Mouse (Mus musculus): ENCODE results near the gene Gnat3. TPM values are rescaled to one million over a fixed set of nuclear protein-coding genes. Genes with fewer than 3 reads are reported as not detected.
"Not testable (repeated sequence)": the region's sequence is repeated elsewhere in the genome, so short reads cannot be mapped to it uniquely, and the experiment has no call there.

Gnat3 gene
- polyA plus RNA-seq (2017; shearing (Covaris generic)): not detected

DNA sequence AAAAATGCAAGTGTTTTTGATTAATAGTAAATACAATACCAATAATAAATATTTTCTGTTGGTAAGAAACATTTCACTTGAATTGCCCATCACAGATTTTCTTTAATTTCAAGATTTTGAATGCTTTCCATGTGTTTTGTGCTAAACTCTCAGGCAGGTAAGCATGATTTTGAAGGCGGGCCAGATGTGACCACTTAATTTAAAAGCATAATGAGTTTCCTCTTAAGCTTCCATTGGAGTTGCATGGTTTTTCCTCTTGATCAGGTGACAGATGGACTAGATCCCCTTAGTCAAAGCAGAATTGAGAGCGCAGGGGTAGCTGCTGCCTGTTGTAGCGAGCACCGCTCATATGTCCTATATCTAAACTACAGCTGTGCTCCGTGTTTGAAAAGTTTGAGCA, at the start of gene Gnat3:
Gene Gnat3 (plus strand): TSS at position 301 of the 400 bp plus-strand sequence.
- no peak for ATAC-seq

DNA sequence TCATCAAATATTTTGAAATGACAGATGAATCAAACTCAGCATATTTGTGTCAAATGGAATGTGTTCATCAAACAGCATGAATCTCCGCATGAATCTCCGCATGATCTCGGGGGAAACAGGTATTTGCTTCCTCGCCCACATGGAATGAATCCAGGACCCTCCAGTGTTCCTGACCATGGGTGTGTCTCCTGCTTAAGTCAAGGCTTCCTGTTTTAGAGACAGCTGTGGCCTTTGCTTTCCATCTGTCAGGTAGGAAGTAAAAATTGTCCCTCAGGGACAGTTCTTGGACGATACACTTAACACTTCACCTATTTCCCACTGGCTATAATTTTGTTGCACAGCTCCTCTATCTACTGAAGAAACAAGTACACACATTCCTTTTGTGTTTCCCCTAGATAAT, 43.4 kb upstream of the Gnat3 start:
- no peak for ATAC-seq

DNA sequence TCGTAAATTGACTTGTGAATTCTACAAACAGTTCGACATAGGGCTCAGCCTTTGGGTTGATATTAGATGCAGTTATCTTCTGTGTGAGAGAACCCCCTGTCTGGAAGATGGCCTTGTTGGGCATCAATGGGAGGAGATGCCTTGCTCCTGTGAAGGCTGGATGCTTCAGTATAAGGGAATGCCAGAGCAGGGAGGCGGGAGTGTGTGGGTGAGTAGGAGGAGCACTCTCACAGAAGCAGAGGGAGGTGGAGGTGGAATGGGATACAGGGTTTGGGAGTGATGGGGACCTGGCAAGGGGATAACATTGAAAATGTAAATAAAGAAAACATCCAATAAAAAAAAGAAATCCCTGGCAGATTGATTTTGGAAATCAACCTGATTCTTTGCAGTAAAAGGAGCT, 38.7 kb upstream of the Gnat3 start:
- no peak for ATAC-seq

DNA sequence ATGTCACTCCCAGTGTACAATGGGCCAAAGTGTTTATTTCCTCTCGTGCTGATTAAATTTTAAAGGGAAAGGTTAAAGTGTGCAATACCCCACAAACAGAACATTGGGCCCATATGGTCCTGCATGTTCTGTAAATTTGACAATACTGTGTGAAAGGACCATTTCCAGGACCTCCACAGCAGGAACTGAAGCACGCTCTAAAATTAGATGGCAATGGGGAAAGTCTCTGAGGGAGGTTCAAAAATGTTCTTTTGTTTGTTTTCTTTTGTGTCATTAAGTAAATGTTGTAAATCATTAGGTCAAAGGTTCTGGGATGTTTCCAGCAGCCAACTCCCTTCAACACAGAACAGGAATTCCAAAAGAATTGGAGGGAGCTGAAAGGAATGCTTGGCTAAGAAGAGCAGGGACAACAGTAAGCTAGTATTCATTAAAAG, 38.2 kb upstream of the Gnat3 start:
- ATAC-seq: no peak

DNA sequence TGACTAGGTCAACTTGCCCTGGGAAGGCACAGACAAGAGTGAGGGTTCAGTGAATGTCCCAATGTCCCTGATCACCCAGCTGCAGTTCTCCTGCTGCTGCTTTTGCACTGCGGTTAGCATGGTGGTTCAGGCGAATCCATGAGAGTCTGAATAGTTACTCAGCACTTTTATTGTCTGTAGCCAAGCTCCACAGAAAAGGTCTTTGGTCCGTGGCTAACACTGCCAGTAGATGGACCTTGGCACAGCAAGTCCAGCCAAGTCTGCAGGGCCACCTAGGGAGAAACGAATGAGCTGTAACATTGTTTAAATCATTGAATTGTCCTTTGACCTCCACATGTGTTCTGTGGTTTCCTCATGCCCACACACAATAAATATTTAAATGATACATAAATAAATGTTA, 33.9 kb upstream of the Gnat3 start:
- no peak for ATAC-seq

DNA sequence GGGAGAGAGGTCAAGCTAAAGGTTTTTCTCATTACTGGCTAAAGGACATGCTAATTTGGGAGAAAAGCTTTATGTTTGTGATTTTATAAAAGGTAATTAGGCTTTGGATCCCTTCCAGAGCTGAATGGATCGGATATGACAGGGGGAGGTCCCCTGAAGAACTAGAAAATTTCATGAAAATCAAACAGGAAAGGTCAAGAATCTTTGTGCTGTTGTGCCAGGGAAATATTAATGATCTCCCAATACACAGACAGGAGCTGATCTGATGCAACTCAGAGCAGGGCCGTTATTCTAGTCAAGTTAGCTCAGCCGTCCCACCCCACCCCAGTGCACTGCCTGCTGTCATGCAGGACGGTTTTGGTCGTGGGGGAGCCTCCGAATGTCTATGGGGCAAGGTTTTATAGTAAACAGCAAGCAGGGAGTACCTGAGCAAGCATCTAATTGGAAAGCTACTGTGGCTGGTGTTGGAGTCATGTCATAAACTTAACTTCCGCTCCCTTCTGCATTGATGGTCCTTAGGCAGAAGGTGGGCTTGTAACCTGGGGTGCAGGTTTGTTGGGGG, 33.3 kb upstream of the Gnat3 start:
- no peak for ATAC-seq

DNA sequence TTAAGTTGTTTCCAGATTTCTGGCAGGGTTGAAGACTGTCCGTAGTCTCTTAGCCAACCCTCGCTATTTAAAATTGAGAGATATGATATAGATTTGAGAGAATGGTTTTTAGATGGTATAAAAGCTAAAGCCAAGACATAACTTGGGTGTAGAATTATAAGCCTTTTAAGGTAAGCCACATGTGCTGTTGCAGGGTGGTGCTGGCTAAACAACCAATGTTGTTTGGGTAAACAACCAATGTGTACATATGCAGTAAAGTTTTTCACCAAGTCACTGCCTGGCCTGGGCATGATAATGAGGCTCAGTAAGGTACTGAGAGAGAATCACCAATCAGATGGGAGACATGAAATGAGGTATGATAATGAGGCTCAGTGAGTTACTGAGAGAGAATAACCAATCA, 30.8 kb upstream of the Gnat3 start:
- ATAC-seq: not testable (repeated sequence)

DNA sequence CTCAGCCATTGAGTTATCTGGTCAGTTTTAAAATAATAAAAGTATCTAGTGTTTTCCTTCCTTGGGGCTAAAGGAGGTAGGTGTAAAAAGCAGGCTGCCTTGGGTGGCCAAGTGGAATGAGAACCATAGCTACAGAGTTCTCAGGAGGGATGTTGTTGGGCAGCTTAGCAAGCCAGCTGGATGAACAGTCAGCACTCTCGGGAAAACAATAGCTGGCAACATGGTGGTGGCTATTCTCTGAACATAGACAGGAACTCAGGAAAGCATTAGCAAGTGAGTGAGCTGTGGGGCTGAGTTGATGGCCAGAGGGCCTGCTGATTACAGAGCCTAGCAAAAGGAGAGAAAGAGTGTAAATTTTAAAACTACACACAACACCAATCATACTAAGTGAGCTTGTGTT, 27.8 kb upstream of the Gnat3 start:
- no peak for ATAC-seq

DNA sequence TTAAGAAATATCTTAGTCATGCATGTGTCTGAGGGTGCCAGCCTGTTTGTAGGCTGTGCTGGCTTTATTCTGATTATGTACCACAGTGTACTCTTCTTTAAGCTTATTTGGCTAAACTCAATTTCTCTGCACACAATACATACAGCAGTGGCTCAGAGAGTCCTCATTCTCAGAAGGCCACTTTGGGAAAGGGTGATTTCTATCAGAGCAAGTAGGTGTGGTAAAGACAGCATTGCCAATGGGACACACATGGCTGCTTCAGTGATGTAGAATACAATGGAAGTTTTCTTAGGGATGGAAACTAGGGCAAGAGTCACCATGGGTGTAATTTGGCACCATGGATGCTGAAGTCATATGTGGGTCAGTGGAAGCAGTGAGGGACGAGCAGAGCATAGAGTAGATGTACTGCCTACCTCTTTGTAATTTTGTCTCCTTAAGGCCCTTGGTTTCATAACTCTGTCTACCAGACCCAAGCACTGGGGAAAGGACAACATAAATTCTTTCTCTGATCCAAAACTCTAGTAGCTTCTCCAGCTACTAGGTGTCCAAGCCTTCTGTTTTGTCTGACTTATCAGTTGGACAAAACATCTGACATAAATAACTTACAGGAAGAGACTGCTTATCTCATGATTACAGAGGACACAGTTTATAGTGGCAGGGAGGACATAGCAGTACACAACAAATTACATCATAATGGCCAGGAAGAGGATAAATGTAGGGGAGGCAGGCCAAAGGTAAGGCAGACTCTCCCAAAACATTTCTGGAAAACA, 24.0 kb upstream of the Gnat3 start:
- ATAC-seq: no peak

DNA sequence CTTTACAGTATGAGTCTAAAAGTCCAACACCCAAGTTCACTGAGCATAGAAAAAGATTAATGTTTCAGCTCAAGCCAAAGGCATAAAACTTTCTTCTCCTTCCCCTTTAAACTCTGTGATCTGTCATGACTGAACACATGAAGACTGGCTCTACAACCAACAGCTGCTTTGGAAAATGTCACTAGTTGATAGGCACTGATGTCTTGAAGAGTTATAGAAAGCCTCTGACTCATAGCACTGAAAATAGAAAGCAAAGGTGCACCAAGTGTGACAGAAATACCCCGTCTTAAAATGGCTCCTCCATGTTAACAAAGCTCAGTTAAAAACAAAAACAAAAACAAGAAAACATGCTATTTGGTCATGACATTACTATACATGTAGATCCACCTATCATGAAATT, 5.9 kb upstream of the Gnat3 start:
- ATAC-seq: no peak

DNA sequence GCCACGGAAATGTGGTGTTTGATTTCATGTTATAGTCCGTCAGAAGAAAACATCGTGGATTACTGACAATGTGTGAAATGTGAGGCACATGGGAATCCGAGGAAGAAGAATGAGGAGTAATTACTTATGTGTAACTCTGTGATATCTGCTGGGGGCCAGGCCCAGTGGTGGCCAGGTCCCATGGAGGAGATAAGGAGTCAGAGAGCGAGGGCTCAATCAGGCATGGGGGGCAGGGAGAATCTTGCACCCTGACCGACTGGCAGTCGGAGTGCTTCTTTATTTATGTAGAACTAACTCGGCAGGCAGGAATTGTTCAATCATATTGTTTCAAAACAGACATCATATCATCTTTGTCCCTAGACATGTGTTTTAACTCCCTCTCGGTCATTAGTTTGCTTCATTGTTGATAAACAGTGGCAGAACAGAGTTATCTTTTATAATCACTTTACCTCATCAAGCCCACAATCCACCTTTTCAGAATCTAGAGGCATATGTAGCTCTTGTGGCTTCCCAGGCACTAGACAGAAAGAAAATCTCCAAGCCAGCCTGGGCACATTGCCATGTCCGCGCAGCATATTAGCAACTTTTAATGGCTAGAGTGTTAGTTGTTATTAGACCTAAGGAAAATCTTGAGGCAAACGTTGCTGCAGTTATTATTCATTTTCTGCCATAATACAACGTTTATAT, 7.5 kb downstream of the Gnat3 start:
- ATAC-seq: no peak

DNA sequence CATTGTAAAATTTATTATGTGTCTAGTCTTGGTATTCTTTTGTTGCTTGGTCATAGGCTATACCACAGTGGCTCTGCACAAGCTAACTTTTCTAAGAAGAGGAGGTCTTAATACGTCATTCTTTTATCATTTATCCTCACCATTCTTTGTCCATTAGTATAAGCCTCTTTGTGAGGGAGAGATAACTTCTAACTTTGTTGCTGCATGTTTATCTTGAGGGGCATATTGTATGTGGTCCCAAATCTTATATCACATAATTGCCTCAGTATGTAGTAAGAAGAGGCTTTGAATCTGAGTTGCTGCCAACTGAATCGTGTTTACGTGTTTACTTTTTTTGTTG, 8.0 kb downstream of the Gnat3 start:
- ATAC-seq: no peak

DNA sequence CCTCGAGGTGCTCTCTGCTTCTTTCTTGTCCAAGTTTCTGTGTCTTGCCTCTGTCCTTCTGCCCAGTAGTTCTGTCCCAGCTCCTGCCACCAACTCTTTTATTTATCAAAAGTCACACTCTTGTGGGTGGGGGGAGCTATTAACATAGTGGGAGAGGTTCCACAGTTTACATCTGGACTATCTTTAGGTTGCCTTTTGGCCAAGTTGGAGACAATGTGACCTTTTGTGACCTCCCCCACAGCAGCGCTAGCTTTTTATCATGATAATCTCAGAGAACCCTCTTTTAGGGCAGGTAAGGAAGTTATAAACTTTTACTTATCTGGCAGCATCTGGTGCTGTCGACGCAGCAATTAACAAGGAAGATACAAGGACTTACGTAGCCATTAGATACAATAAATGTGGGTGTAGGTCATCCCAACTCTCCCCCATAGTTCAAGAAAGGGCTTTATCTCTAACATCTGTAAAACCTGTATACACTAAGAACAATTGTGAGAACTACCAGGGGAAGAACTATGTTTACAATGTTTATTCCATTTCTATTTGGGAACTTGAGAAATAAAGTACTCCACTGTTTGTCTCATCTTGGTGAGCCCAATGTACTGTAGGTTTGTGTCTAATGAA, 18.3 kb downstream of the Gnat3 start:
- ATAC-seq: no peak

DNA sequence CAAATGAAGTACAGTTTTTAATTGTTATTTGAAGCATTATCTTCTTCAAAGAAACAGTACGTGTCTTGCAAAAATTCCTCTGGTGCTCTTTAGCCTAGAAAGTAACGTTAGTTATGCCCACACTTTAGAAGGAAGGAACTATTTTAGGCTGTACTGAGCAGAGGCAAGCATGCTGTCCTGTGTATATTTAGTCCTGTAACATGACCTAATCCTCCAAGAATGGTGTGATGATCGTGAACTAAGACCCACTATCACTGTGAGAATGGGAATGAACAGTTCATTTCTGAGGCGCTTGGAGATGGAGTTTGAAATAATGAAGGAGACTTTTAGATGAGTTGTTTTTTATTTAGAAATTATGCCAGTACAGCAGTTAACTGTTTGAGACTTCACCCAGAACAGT, 20.4 kb downstream of the Gnat3 start:
- no peak for ATAC-seq

DNA sequence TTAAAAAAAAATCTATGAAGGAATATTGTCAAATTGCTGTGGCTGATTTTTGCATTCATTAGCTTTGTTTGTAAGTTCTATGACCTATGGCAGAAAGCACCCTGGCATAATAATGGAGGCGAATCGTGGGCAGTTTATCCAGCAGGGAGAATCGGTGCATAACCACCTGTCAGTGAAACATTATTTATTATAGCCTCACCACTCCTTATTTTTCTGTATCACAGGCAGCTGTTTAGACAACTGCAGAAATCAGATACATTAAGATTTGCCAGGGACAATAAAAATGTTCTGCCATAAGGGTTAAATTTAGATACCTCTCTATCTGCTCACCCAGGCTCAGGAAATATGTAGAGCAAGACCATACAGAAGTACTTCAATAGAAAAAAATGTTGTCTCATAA, 22.2 kb downstream of the Gnat3 start:
- no peak for ATAC-seq

DNA sequence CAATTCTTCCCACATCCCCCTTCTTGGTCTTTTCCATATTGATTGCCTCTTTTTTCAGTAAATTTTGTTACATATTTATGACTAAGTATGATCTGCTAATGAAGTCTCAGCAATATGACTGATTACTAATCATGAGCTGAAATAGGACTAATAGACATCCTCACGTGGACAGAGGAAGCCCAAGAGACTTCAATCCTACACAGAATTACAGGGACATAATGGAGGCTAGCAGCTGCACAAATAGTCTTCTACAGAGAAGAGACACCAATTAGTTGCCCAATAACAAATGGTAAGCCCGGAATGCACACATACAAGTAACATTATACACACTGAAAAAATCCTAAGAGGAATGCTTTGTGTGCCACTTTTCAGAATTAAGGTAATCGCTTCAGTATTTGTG, 24.3 kb downstream of the Gnat3 start:
- ATAC-seq: no peak

DNA sequence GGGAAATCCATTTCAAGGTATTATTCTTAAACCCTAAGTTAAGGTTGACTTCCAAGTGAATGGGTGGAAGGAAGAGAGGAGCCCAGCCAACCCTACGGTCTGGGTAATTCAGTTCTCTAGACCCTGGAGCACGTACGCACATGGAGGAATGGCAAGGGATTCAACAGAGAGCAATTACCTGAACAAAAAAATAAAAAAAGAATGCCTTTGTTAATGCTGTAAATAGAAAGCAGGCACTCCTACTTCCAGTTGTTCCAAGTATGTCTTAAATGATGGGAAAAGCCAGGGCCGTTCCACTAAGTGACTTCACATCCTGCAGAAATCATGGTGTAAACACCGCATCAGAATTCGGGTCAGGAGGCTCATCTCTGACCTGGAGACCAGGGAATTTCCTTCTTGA, 28.3 kb downstream of the Gnat3 start:
- no peak for ATAC-seq

DNA sequence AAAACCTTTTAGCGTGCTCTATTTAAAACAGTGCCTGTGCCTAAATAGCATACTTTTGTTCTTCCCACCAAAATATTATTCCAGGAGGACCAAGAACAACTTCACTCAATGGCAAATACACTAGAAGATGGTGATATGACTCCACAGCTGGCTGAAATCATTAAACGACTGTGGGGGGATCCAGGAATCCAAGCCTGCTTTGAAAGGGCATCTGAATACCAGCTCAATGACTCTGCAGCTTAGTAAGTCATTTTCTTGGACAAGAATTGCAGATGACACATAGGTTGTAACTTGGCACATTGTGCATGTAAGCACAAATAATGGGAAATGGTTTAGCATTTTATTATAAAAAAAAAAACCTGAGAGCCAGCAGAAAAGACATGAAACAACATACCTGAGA, 37.2 kb downstream of the Gnat3 start:
- ATAC-seq: no peak

DNA sequence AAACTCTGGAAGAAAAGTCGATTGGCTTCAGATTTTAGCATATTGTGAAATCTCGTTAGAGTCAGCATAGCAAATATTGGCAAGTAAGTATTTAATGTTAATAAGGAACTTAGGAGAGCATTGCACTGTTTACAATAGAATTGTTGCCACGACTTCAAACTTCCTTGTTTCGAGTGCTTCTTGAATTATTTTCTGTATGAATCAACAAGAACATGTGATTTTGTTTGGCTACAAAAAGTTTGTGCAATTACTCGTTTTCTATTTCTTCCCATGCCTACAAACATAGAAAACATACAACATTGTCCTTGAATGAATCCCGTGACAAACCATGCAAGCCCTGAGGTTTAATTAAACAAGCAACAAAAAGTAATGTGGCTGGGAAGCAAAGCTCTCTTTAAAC, 37.8 kb downstream of the Gnat3 start:
- ATAC-seq: no peak

DNA sequence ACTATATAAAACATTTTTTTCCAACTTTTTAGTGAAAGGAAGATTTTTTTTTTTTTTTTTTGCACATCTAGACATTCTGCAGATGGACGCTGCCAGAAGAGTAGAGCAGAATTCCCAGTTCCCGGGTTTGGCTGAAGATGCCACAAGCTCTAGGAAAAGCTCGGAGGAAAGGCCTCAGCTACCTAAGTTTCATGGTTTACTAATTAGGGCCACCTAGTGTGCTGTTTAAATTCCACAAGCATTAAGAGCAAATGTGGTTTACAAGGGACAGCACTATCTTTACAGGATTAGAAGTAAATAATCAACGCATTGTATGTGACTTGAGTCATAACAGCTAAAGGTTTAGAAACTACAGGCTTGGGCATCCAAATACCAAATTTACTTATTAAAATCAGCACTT, 39.3 kb downstream of the Gnat3 start:
- no peak for ATAC-seq

DNA sequence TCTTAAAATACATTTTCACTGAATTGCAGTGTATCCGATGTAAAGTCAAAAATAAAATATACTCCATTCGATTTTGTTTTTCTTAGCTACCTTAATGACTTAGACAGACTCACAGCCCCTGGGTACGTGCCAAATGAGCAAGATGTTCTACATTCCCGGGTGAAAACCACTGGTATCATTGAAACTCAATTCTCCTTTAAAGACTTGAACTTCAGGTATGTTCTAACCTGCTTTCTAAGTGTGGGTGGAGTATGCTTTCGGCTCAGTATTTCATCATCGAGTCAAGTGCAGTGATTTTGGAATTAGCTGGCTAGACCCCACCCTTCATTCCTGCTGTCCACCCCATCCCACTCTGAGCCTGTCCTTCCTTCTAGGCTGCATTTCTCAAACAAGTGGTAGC, 41.3 kb downstream of the Gnat3 start:
- ATAC-seq: no peak

DNA sequence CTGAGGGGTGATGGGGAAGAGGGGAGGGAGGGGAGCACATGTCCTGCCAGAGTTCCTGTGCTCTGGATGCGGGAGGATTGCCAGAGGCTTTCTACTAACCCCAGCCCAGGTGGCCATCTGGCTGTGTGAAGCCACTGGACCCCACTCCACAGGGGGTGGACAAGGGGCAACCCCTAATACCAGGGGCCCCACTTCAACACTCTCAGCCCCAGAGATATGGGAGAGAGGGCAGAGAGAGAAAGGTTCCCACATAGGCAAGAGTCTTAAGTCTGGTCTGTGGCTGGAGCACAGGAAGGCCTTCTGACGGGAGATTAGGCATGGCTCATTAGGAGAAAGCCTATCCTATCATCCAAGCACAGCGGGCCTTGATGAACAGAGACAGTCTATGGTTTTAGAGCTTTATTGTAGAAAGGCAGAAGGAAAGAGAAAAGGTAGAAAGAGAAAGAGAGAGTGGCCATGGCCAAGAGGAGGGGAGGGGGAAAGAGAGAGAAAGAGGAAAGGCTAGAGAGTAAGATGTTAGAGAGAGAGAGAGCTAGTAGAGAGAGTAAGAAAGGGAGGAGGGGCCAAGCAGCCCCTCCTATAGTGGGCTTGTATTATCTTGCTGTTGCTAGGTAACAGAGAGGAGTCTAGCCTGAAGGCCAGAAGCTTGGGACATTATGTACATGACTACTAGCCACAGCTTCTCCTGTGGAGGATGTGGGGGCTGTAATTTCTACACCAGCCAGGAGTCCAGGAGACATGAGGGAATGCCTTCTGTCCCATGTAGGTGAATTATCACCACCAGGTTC, 42.7 kb downstream of the Gnat3 start:
- ATAC-seq: no peak

DNA sequence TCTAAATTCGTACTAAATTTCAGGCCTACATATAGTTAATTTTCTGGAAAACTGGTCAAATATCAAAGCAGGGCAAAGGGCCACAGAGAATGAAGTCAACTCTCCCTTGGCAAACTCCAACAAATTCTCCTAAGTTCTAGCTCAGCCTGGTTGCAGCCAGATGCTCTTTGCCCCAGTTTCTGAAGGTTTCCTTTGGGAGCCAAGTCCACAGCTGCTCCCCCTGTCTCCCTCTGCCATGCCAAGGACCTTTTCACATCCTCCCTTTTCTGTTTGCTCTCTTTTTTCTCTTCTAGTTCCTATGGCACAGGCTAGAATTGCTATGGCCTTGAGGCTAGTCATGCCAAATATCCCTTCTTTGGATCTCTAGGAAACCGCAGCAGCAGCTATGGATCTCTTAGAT, 43.8 kb downstream of the Gnat3 start:
- ATAC-seq: no peak
